Mouse (Mus musculus) limb, embryonic 14.5 days (tissue): Measurements from ENCODE around the gene Bloc1s5. TPM values are rescaled to one million over a fixed set of nuclear protein-coding genes. Genes with fewer than 3 reads are reported as not detected.

Source experiments
- ATAC-seq: fragments of 200-750 bp; cut with Nextera tagmentation; 2 replicates; pipeline ENCODE4 v1.8.0; 2017; ENCODE audit warnings: low read depth, moderate number of reproducible peaks, moderate TSS enrichment; ENCODE audit not compliant: low FRiP score
- DNase-seq: peaks from one replicate; pipeline ENCODE4 v3.0.0-alpha.2; 2015; ENCODE audit warnings: low spot score
- H3K27ac ChIP-seq: fragments of 300-500 bp; sonication (generic); replicated peaks from 2 replicates; pipeline ENCODE4 v1.5.1; 2014; ENCODE audit warnings: low read depth, mild to moderate bottlenecking, low read length, moderate library complexity, mixed read lengths
- H3K27me3 ChIP-seq: fragments of 300-500 bp; sonication (generic); 2 replicates; pipeline ENCODE4 v1.6.1; 2014; ENCODE audit warnings: low read length, mixed read lengths; ENCODE audit not compliant: control insufficient read depth, insufficient read depth
- H3K36me3 ChIP-seq: fragments of 300-500 bp; sonication (generic); 2 replicates; pipeline ENCODE4 v1.6.1; 2014; ENCODE audit warnings: mild to moderate bottlenecking, low read length, moderate library complexity, mixed read lengths; ENCODE audit not compliant: control insufficient read depth, insufficient read depth
- H3K4me1 ChIP-seq: fragments of 300-500 bp; sonication (generic); 2 replicates; pipeline ENCODE4 v1.6.1; 2014; ENCODE audit warnings: antibody characterized with exemption, low read length, mixed read lengths; ENCODE audit not compliant: control insufficient read depth, insufficient read depth
- H3K4me2 ChIP-seq: fragments of 300-500 bp; sonication (generic); replicated peaks from 2 replicates; pipeline ENCODE4 v1.6.1; 2014; ENCODE audit warnings: low read depth, mild to moderate bottlenecking, low read length, moderate library complexity; ENCODE audit not compliant: severe bottlenecking
- H3K4me3 ChIP-seq: fragments of 300-500 bp; sonication (generic); replicated peaks from 2 replicates; pipeline ENCODE4 v1.5.1; 2014; ENCODE audit warnings: low read length
- H3K9ac ChIP-seq: fragments of 300-500 bp; sonication (generic); 2 replicates; pipeline ENCODE4 v1.6.1; 2014; ENCODE audit warnings: mild to moderate bottlenecking, low read depth, low read length, moderate library complexity; ENCODE audit not compliant: severe bottlenecking
- H3K9me3 ChIP-seq: fragments of 300-500 bp; sonication (generic); 2 replicates; pipeline ENCODE4 v1.6.1; 2016; ENCODE audit warnings: low read length; ENCODE audit not compliant: control insufficient read depth
- POLR2A ChIP-seq: fragments of 200-500 bp; IDR thresholded peaks from 2 replicates; pipeline ENCODE4 v1.8.0; 2012; ENCODE audit warnings: inconsistent platforms, mild to moderate bottlenecking, moderate library complexity, borderline replicate concordance; ENCODE audit not compliant: insufficient read depth, insufficient read length; ENCODE audit errors: extremely low read depth
- WGBS: fragments of 180-500 bp; shearing (Covaris S2); extraction: QIAGEN DNeasy Blood & Tissue Kit; methylation state at CpG from one replicate; pipeline ENCODE4 v1.1.7; 2014; 5-methylcytosine and 5-hydroxymethylcytosine counted together
- polyA plus RNA-seq, 2 experiments: library from polyadenylated mRNA; depleted of rRNA in 1 of 2; stranded (reverse) in 1 of 2; unstranded in 1 of 2; fragments of >200 nt; fragmentation: Nextera tagmentation in 1 of 2; extraction: Ambion mirVana in 1 of 2; gene quantifications; 2 replicates each; pipeline versions ENCODE4 v1.2.1 to v1.2.3; 2012 to 2014

Gene Bloc1s5
- polyA plus RNA-seq, 2 experiments, result 6.8 to 19.2 TPM

DNA sequence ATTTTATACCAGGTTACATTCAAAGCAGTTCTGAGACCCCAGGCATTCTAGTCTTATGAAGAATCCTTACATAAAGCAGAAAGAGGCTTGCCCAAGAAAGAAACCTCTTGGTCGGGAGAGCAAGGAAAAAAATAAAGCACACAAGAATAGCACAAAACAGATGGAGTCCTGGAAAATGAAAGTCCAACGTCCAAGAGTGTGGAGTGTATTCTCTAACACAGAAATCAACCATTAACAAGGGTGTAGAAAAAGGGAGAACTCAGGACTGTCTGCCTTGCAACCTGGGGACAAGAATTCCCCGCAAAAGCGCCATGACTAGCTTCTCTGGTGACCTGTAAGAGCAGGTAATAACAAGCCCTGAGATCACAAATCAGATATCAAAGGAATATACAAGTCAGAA is 69.7 kb downstream of the Bloc1s5 start:
- no peak overlapping the region for H3K9ac ChIP-seq
- H3K36me3 ChIP-seq, result no peaks in the 10 kb centered on the region
- no peaks in the 10 kb centered on the region for H3K4me1 ChIP-seq
- no peaks in the 10 kb centered on the region for H3K9me3 ChIP-seq
- ATAC-seq, result no peak
- H3K4me2 ChIP-seq, result no peak overlapping the region
- no peak for TF ChIP-seq POLR2A
- no peak overlapping the region for H3K4me3 ChIP-seq
- no peak for DNase-seq
- H3K27ac ChIP-seq, result no peak overlapping the region
- WGBS, result 70% methylated on average over 4 of the region's 4 CpGs
- no peaks in the 10 kb centered on the region for H3K27me3 ChIP-seq

- no peak overlapping the region for H3K27ac ChIP-seq
- no peaks in the 10 kb centered on the region for H3K27me3 ChIP-seq
- H3K4me3 ChIP-seq, result no peak overlapping the region
- H3K4me2 ChIP-seq, result no peak overlapping the region
- 78% methylated on average over 11 of the region's 11 CpGs for WGBS
- no peaks in the 10 kb centered on the region for H3K9me3 ChIP-seq
- no peaks in the 10 kb centered on the region for H3K4me1 ChIP-seq
- no peak for ATAC-seq
- TF ChIP-seq POLR2A, result no peak
- no peaks in the 10 kb centered on the region for H3K36me3 ChIP-seq
- no peak for DNase-seq
- no peak overlapping the region for H3K9ac ChIP-seq
Measured at GRCm38 (mm10) chr13:38554611-38555010, 80.3 kb downstream of the Bloc1s5 start.

- Histone ChIP-seq H3K27ac (no peak overlapping the region), H3K9me3 (no peaks in the 10 kb centered on the region), H3K4me2 (no peak overlapping the region), H3K4me3 (no peak overlapping the region), H3K9ac (no peak overlapping the region), H3K36me3 (no peaks in the 10 kb centered on the region), H3K27me3 (no peaks in the 10 kb centered on the region), H3K4me1 (no peaks in the 10 kb centered on the region)
- TF ChIP-seq POLR2A, result no peak
- ATAC-seq, result no peak
- 58% methylated on average over 3 of the region's 3 CpGs for WGBS
- DNase-seq, result no peak
Measured at GRCm38 (mm10) chr13:38554210-38554609, 80.7 kb downstream of the Bloc1s5 start.

- ATAC-seq (no peak), DNase-seq (no peak)
- Histone ChIP-seq H3K4me3 (no peak overlapping the region), H3K36me3 (no peaks in the 10 kb centered on the region), H3K9ac (no peak overlapping the region), H3K27me3 (no peaks in the 10 kb centered on the region), H3K4me2 (no peak overlapping the region), H3K9me3 (no peaks in the 10 kb centered on the region), H3K4me1 (no peaks in the 10 kb centered on the region), H3K27ac (no peak overlapping the region)
- WGBS, result 78% methylated on average over 5 of the region's 5 CpGs
- TF ChIP-seq POLR2A, result no peak
Measured at GRCm38 (mm10) chr13:38548681-38549080, 86.2 kb downstream of the Bloc1s5 start.

GRCm38 (mm10) chr13:38547717-38548116 is 87.2 kb downstream of the Bloc1s5 start:
- ATAC-seq (no peak), DNase-seq (no peak)
- H3K27ac ChIP-seq, result no peak overlapping the region
- H3K9ac ChIP-seq, result no peak overlapping the region
- WGBS, result 88% methylated on average over 5 of the region's 5 CpGs
- no peaks in the 10 kb centered on the region for H3K36me3 ChIP-seq
- H3K4me2 ChIP-seq, result no peak overlapping the region
- TF ChIP-seq POLR2A, result no peak
- H3K4me1 ChIP-seq, result no peaks in the 10 kb centered on the region
- H3K27me3 ChIP-seq, result no peaks in the 10 kb centered on the region
- no peak overlapping the region for H3K4me3 ChIP-seq
- no peaks in the 10 kb centered on the region for H3K9me3 ChIP-seq

- TF ChIP-seq POLR2A, result no peak
- H3K36me3 ChIP-seq, result no peaks in the 10 kb centered on the region
- H3K4me1 ChIP-seq, result no peaks in the 10 kb centered on the region
- H3K27ac ChIP-seq, result no peak overlapping the region
- no peaks in the 10 kb centered on the region for H3K27me3 ChIP-seq
- no peak overlapping the region for H3K4me2 ChIP-seq
- H3K9me3 ChIP-seq, result no peaks in the 10 kb centered on the region
- H3K4me3 ChIP-seq, result no peak overlapping the region
- ATAC-seq, result no peak
- H3K9ac ChIP-seq, result no peak overlapping the region
- DNase-seq, result no peak
- 75% methylated on average over 4 of the region's 4 CpGs for WGBS
Measured at GRCm38 (mm10) chr13:38546754-38547153, 88.2 kb downstream of the Bloc1s5 start.
